Mouse (Mus musculus) cerebellum, adult 2 months (tissue): Measurements from ENCODE around the gene Smok3b.

Experiments
- CTCF ChIP-seq: fragments of 200-500 bp; IDR thresholded peaks from 2 replicates; pipeline ENCODE4 v1.5.1; 2011; ENCODE audit warnings: low read depth, mild to moderate bottlenecking, control low read depth, low read length, moderate library complexity, borderline replicate concordance; ENCODE audit not compliant: insufficient read depth
- POLR2A ChIP-seq: fragments of 200-500 bp; IDR thresholded peaks from 2 replicates; pipeline ENCODE4 v1.6.1; 2011; ENCODE audit warnings: low read length, control low read depth, borderline replicate concordance; ENCODE audit not compliant: insufficient read depth

DNA sequence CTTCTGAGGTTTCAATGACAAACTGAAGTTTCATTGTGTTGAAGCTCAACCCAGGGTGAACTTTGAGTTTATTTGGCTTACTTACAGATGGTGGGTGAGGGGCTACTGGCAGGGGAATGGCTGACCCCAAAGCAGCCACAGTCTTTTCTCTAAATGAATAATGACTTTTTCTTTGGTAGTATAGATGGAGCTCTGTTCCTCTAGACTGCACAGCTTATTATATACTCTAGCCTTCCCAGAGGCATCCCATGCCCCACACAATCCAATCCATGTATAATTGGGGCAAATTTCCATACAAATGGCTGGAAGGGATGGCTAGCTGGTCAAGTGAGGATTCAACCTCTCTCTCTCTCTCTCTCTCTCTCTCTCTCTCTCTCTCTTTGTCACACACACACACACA is 4.2 kb upstream of the Smok3b start:
- TF ChIP-seq POLR2A, result no peak
- no peak for TF ChIP-seq CTCF
